Mouse (Mus musculus) stomach, postnatal 0 days (tissue): ENCODE data around the gene Cdk11b.

ENCODE experiments used
- CTCF ChIP-seq: IDR thresholded peaks from 2 replicates; pipeline ENCODE4 v1.5.1; 2016; ENCODE audit warnings: antibody characterized with exemption, low read depth, mild to moderate bottlenecking, moderate library complexity
- EP300 ChIP-seq: optimal IDR thresholded peaks from 2 replicates; pipeline ENCODE3; 2016; ENCODE audit warnings: antibody characterized with exemption

GRCm38 (mm10) chr4:155611860-155612259 lies 12.8 kb upstream of the Cdk11b start:
- TF ChIP-seq CTCF (no peak), EP300 (no peak)
